Mouse (Mus musculus): Measurements from ENCODE around the gene Tprg. TPM values are rescaled to one million over a fixed set of nuclear protein-coding genes. Genes with fewer than 3 reads are reported as not detected.

Tprg gene
- polyA plus RNA-seq, 1 experiment, result not detected

DNA sequence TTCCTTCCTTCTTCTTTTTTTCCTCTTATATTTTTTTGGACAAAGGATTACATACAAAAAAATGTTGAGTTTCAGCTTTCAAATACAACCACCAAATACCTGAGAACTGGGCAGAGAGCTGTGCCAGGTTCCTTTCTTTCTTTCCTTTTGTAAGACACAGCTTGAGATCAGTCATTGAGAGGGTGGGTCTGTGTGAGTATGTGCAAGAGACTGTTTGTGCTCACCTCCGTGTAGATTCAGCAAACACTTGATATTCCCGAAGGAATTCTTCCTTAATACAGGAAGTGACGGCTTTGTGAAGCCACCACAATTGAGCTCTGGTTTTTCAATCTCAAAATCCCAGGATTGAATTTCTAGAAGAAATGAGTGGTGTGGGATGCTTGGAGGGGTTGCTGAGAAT is 124.7 kb downstream of the Tprg start:
- Histone ChIP-seq H3K4me1 (ENCODE audit: control insufficient read depth, insufficient read depth, low read length) (peaks cover 8% of the 10 kb centered on the region), H3K4me3 (ENCODE audit: insufficient read depth, low read depth, low read length) (no peak overlapping the region), H3K27ac (ENCODE audit: insufficient read depth, low read depth, low read length) (no peak overlapping the region)
- TF ChIP-seq CTCF (IDR thresholded peaks at IDR 0.05; ENCODE audit: insufficient read depth, low read depth, low read length) (no peak), POLR2A (IDR thresholded peaks at IDR 0.05; ENCODE audit: insufficient read depth, low read depth, low read length) (no peak)
- 81% methylated on average over 3 of the region's 3 CpGs for WGBS

DNA sequence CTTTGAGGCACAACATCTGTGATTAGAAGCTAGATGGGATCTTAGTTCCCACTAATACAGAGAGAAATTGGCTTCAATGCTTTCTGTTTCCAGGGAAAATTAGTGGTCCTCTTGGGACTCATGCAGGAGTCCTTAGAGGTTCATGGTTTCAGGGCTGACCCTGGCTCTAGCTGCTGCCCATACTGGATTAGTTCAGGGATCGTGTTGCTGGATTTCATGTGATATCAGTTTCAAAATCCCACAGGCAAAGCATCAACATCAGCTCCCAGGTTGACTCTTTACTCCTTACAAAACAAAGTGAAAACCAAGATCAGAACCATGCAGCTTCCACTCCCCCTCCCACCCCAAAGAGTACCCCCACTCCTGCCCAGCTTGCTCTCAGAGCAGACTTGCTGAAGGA is 127.3 kb downstream of the Tprg start:
- Histone ChIP-seq H3K27ac (ENCODE audit: insufficient read depth, low read depth, low read length) (no peak overlapping the region), H3K4me3 (ENCODE audit: insufficient read depth, low read depth, low read length) (no peak overlapping the region), H3K4me1 (ENCODE audit: control insufficient read depth, insufficient read depth, low read length) (no peaks in the 10 kb centered on the region)
- 88% methylated on average over 1 of the region's 1 CpGs for WGBS
- no peak for TF ChIP-seq CTCF (IDR thresholded peaks at IDR 0.05; ENCODE audit: insufficient read depth, low read depth, low read length)
- TF ChIP-seq POLR2A (IDR thresholded peaks at IDR 0.05; ENCODE audit: insufficient read depth, low read depth, low read length), result no peak

DNA sequence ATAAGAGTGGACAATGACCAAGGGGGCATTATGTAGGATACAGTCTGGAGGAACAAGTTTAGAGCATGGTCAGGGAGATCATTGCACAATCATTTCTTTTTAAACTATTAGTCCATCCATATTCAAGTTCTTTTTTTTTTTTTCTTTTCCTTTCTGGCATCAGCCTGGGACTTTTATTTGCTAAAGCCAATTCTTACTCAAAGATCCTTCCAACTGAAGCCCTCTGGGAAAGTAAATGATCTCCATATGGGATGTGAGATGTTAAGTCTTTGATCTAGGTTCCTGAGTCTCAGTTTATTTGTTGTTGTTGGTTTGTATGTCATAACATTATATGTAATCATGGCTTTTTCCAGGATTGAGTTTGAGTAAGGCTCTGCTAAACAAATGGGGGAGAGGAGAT is 128.6 kb downstream of the Tprg start:
- TF ChIP-seq CTCF (IDR thresholded peaks at IDR 0.05; ENCODE audit: insufficient read depth, low read depth, low read length), result no peak
- no peak for TF ChIP-seq POLR2A (IDR thresholded peaks at IDR 0.05; ENCODE audit: insufficient read depth, low read depth, low read length)
- Histone ChIP-seq H3K4me1 (ENCODE audit: control insufficient read depth, insufficient read depth, low read length) (no peaks in the 10 kb centered on the region), H3K27ac (ENCODE audit: insufficient read depth, low read depth, low read length) (no peak overlapping the region), H3K4me3 (ENCODE audit: insufficient read depth, low read depth, low read length) (no peak overlapping the region)

DNA sequence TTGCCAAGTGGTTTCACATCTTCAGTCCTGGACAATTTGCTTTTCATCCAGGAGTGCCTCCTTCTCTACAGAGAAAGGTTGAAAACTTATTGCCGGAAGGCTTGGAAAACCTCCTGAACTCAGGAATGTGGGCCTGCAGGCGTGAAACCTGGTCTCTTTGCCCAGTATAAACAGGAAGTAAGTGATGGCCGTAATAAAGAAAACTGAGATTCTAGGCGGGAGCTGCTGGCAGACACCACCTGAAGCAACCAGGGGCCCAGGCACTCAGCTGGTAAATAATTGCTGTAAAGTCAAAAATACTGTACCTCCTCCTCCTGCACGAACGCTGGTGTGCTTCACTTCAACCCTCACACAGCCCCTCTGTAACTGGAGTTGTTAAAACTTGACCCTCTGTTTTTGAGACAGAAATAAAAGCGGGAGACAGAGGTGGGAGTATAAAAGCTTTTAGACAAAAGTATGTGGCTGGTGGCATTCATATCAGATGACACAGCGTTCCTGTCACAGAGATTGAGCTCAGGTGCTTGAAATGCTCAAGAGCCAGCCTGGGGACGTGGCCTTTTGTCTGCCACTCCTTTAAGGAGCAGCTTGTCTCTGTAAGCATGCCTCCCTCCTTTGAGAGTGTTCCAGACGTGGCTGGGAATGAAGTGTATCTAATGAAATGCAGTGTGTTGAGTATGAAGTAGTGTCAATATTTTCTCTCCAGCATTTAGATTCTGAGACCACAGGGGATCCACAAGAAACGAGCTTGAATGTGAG is 131.4 kb downstream of the Tprg start:
- WGBS, result 71% methylated on average over 11 of the region's 11 CpGs
- TF ChIP-seq CTCF (IDR thresholded peaks at IDR 0.05; ENCODE audit: insufficient read depth, low read depth, low read length) (no peak), POLR2A (IDR thresholded peaks at IDR 0.05; ENCODE audit: insufficient read depth, low read depth, low read length) (no peak)
- Histone ChIP-seq H3K4me3 (ENCODE audit: insufficient read depth, low read depth, low read length) (no peak overlapping the region), H3K4me1 (ENCODE audit: control insufficient read depth, insufficient read depth, low read length) (no peaks in the 10 kb centered on the region), H3K27ac (ENCODE audit: insufficient read depth, low read depth, low read length) (no peak overlapping the region)

DNA sequence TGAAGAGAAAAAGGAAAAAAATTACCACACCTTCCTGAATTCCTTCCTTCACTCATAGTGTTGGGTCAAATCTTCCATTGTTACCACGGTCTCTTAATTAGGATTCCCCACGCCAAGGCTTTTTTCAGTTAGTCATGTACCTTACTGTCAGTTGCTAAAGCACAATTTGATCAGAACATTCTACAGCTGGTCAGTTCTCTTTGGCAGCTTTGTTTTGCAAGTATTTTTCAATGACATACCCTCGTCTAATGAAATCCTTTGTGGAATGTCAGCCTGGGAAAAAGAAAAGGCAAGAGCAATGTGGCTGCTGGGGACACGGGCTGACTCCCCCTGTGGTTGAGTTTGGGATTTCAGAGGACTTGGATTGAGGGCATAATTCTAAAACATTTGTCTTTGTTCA is 136.4 kb downstream of the Tprg start:
- no peak overlapping the region for H3K27ac ChIP-seq (ENCODE audit: insufficient read depth, low read depth, low read length)
- no peak overlapping the region for H3K4me3 ChIP-seq (ENCODE audit: insufficient read depth, low read depth, low read length)
- TF ChIP-seq CTCF (IDR thresholded peaks at IDR 0.05; ENCODE audit: insufficient read depth, low read depth, low read length) (no peak), POLR2A (IDR thresholded peaks at IDR 0.05; ENCODE audit: insufficient read depth, low read depth, low read length) (no peak)
- H3K4me1 ChIP-seq (ENCODE audit: control insufficient read depth, insufficient read depth, low read length), result no peaks in the 10 kb centered on the region
- 70% methylated on average over 4 of the region's 4 CpGs for WGBS

DNA sequence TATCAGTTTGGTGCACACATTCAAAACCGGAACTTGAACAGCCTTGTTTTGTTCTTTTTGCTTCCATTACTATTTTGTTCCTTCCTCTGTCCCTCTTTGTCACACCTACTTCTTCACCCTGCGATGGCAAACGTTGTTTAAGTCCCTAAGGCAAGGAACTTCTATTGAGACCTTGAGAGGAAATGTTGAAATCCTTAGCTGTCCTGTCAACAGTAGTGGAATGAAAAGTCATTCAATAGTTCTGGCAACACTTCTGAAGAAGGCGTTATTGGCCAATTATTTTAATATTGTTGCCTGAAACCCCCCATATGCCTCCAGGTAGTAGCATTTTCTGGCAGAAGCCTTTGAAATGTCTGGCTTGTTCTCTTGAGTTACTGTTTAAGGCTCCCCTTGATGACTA is 137.4 kb downstream of the Tprg start:
- Histone ChIP-seq H3K4me1 (ENCODE audit: control insufficient read depth, insufficient read depth, low read length) (no peaks in the 10 kb centered on the region), H3K4me3 (ENCODE audit: insufficient read depth, low read depth, low read length) (no peak overlapping the region), H3K27ac (ENCODE audit: insufficient read depth, low read depth, low read length) (no peak overlapping the region)
- TF ChIP-seq POLR2A (IDR thresholded peaks at IDR 0.05; ENCODE audit: insufficient read depth, low read depth, low read length), result no peak
- TF ChIP-seq CTCF (IDR thresholded peaks at IDR 0.05; ENCODE audit: insufficient read depth, low read depth, low read length), result no peak
- 91% methylated on average over 4 of the region's 4 CpGs for WGBS

DNA sequence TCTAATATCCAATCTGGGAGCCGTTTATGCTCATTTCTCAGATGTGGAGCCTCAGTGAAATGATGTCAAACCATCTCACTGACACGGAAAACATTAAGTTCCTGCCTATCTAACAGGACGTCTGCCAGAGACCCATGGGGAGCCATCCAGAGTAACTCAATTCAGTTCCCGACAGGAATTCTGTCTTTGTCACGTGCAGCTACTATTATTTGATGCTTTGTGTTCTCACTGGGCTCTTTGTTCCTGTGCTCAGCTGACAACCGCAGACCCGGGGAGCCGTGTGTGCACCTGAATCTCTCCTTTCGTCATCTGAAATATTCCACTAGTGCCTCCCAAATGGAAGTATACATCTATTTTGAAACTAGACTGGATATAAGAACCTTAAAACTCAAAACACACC is 138.3 kb downstream of the Tprg start:
- 58% methylated on average over 9 of the region's 9 CpGs for WGBS
- H3K4me1 ChIP-seq (ENCODE audit: control insufficient read depth, insufficient read depth, low read length), result no peaks in the 10 kb centered on the region
- no peak overlapping the region for H3K27ac ChIP-seq (ENCODE audit: insufficient read depth, low read depth, low read length)
- no peak for TF ChIP-seq CTCF (IDR thresholded peaks at IDR 0.05; ENCODE audit: insufficient read depth, low read depth, low read length)
- no peak for TF ChIP-seq POLR2A (IDR thresholded peaks at IDR 0.05; ENCODE audit: insufficient read depth, low read depth, low read length)
- no peak overlapping the region for H3K4me3 ChIP-seq (ENCODE audit: insufficient read depth, low read depth, low read length)

DNA sequence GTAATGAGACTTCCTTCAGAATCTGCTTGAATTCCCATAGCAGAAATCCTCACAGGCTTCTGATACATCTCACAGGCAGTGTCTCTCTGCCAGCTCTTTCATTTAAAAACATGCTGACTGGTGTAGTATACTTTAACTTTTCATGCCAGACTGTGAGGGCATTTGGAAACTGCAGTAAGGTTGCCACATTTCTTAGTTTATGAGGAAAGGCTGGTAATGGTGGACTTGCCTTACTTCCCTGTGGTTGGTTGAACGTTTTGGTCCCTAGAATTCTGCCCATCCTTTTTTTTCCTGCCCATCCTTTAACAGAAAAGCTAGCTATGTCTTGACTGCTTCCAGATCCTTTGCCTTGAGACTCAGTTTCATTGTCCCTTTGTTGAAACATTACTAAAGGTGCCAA is 138.8 kb downstream of the Tprg start:
- TF ChIP-seq POLR2A (IDR thresholded peaks at IDR 0.05; ENCODE audit: insufficient read depth, low read depth, low read length) (no peak), CTCF (IDR thresholded peaks at IDR 0.05; ENCODE audit: insufficient read depth, low read depth, low read length) (no peak)
- WGBS, result 59% methylated on average over 1 of the region's 1 CpGs
- Histone ChIP-seq H3K4me3 (ENCODE audit: insufficient read depth, low read depth, low read length) (no peak overlapping the region), H3K4me1 (ENCODE audit: control insufficient read depth, insufficient read depth, low read length) (no peaks in the 10 kb centered on the region), H3K27ac (ENCODE audit: insufficient read depth, low read depth, low read length) (no peak overlapping the region)

DNA sequence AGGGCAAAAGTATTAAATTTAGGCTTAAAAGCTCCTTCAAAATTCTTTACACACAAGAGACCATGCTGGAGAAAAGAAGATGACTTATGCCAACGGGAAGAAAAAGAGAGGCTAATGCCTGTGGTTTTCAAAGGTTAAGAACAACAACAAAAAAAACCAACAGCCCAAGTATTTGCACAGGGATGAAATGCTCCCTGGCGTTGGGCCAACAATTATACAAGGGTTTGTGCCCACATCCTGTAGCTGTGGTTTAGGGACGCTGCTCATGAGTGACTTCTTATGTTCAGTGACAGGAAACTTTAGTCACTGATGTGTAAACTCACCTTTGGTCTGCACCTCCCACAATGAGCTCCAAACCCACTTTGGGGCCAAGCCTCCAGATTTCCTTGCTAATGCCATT is 139.6 kb downstream of the Tprg start:
- H3K4me3 ChIP-seq (ENCODE audit: insufficient read depth, low read depth, low read length), result no peak overlapping the region
- H3K4me1 ChIP-seq (ENCODE audit: control insufficient read depth, insufficient read depth, low read length), result no peaks in the 10 kb centered on the region
- WGBS, result 56% methylated on average over 3 of the region's 3 CpGs
- TF ChIP-seq CTCF (IDR thresholded peaks at IDR 0.05; ENCODE audit: insufficient read depth, low read depth, low read length), result no peak
- TF ChIP-seq POLR2A (IDR thresholded peaks at IDR 0.05; ENCODE audit: insufficient read depth, low read depth, low read length), result no peak
- no peak overlapping the region for H3K27ac ChIP-seq (ENCODE audit: insufficient read depth, low read depth, low read length)

DNA sequence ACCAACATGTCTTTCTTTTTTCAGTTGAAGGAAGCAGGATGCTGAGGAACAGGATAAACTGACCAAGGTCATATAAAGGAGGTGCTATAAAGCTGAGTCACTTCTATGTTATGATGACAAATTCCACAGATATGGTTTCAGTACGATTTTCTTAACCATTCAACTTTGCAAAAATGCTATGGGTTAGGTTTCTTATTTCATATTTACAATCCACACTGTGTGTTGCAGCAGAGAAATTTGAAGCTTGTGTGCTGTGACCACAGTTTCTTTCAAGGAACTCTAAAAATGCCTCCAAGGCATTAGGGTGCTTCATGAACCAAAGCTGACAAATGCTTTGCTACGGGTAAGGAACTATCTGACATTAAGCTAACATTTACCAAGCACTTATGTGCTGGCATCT is 153.4 kb downstream of the Tprg start:
- no peak for TF ChIP-seq CTCF (IDR thresholded peaks at IDR 0.05; ENCODE audit: insufficient read depth, low read depth, low read length)
- TF ChIP-seq POLR2A (IDR thresholded peaks at IDR 0.05; ENCODE audit: insufficient read depth, low read depth, low read length), result no peak
- H3K4me1 ChIP-seq (ENCODE audit: control insufficient read depth, insufficient read depth, low read length), result no peaks in the 10 kb centered on the region
- H3K27ac ChIP-seq (ENCODE audit: insufficient read depth, low read depth, low read length), result no peak overlapping the region
- no peak overlapping the region for H3K4me3 ChIP-seq (ENCODE audit: insufficient read depth, low read depth, low read length)
- WGBS, result 91% methylated on average over 2 of the region's 2 CpGs
